In the genomic region with DNA sequence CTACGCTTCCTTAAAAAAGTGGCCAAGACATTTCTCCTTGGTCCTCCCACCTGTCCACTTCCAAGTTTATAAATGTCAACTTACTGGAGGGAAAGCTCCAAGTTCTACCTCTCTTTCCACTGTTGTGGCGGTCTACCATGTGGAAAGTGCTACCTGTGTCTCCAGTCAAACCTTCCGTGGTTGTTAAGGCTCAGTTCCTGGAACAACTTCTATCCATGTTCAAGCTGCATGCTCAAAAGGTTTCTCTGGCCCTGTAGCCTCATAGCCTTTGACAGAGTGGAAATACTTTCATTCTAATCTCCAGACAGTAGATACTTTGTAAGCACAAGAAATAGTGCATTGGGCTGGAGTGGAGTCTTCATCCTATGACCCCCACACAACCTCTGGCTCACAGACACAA, we compare ENCODE assay signal across 32 mouse cellular contexts.
"Had no signal": no experiment of that assay in that cellular context is flagged by ENCODE, and none has a peak within 500 bp of the region (broad histone marks: within the 10 kb centered on the region; RNA-seq: fewer than 3 reads in every experiment).

No protein-coding gene starts in this region.

- DNase-seq: left cerebral cortex, postnatal 4 days; liver; liver, embryonic 13.5 days; liver, postnatal 0 days; lung, adult 18-20 months; lung, adult 2 months; lung, embryonic 14.5 days; lung, postnatal 10 days; lung, postnatal 14 days; lung, postnatal 36 days; lung, postnatal 4 days; midbrain, embryonic 14.5 days had no signal

- H3K4me2 ChIP-seq: limb, embryonic 12.5 days; limb, embryonic 13.5 days; limb, embryonic 15.5 days; liver, embryonic 11.5 days; liver, embryonic 12.5 days; liver, embryonic 13.5 days; liver, embryonic 15.5 days; lung, embryonic 14.5 days; lung, embryonic 15.5 days; midbrain, embryonic 11.5 days; midbrain, embryonic 12.5 days; midbrain, embryonic 13.5 days; midbrain, embryonic 15.5 days; neural tube, embryonic 12.5 days had no signal

- H3K27ac ChIP-seq: limb, embryonic 10.5 days; limb, embryonic 12.5 days; limb, embryonic 13.5 days; limb, embryonic 15.5 days; liver, embryonic 12.5 days; liver, embryonic 13.5 days; liver, embryonic 14.5 days; liver, embryonic 15.5 days; lung, embryonic 15.5 days; macrophage; midbrain, embryonic 10.5 days; midbrain, embryonic 12.5 days; midbrain, embryonic 13.5 days; midbrain, embryonic 15.5 days; neural tube, embryonic 12.5 days had no signal

- H3K4me1 ChIP-seq: limb, embryonic 10.5 days; limb, embryonic 12.5 days; limb, embryonic 13.5 days; limb, embryonic 15.5 days; liver, embryonic 12.5 days; liver, embryonic 13.5 days; liver, embryonic 15.5 days; lung, embryonic 15.5 days; midbrain, embryonic 10.5 days; midbrain, embryonic 12.5 days; midbrain, embryonic 13.5 days; midbrain, embryonic 15.5 days; neural tube, embryonic 12.5 days had no signal

- H3K36me3 ChIP-seq: limb, embryonic 10.5 days; limb, embryonic 12.5 days; limb, embryonic 13.5 days; limb, embryonic 15.5 days; liver, embryonic 12.5 days; liver, embryonic 13.5 days; liver, embryonic 15.5 days; lung, embryonic 15.5 days; midbrain, embryonic 10.5 days; midbrain, embryonic 12.5 days; midbrain, embryonic 13.5 days; midbrain, embryonic 15.5 days; neural tube, embryonic 12.5 days had no signal

- H3K9me3 ChIP-seq: limb, embryonic 10.5 days; limb, embryonic 12.5 days; limb, embryonic 13.5 days; limb, embryonic 15.5 days; liver, embryonic 12.5 days; liver, embryonic 13.5 days; liver, embryonic 15.5 days; lung, embryonic 15.5 days; megakaryocyte, embryonic 14.5 days; midbrain, embryonic 10.5 days; midbrain, embryonic 12.5 days; midbrain, embryonic 13.5 days; midbrain, embryonic 15.5 days; neural tube, embryonic 12.5 days had no signal

- ATAC-seq: liver, embryonic 12.5 days; liver, postnatal 0 days; lung, postnatal 0 days; midbrain, embryonic 13.5 days; midbrain, embryonic 15.5 days; midbrain, embryonic 16.5 days had no signal

- H3K4me3 ChIP-seq: limb, embryonic 10.5 days; limb, embryonic 12.5 days; limb, embryonic 13.5 days; limb, embryonic 15.5 days; liver, embryonic 12.5 days; liver, embryonic 13.5 days; liver, embryonic 15.5 days; lung, embryonic 15.5 days; megakaryocyte, embryonic 14.5 days; midbrain, embryonic 10.5 days; midbrain, embryonic 12.5 days; midbrain, embryonic 13.5 days; midbrain, embryonic 15.5 days; myocyte; neural tube, embryonic 12.5 days had no signal

- H3K9ac ChIP-seq: limb, embryonic 12.5 days; limb, embryonic 13.5 days; limb, embryonic 15.5 days; liver, embryonic 12.5 days; liver, embryonic 13.5 days; liver, embryonic 14.5 days; liver, embryonic 15.5 days; liver, postnatal 0 days; lung, embryonic 14.5 days; lung, embryonic 15.5 days; midbrain, embryonic 12.5 days; midbrain, embryonic 13.5 days; midbrain, embryonic 15.5 days; neural tube, embryonic 12.5 days had no signal

- H3K27me3 ChIP-seq: limb, embryonic 13.5 days; limb, embryonic 15.5 days; liver, embryonic 12.5 days; liver, embryonic 13.5 days; liver, embryonic 15.5 days; lung, embryonic 15.5 days; midbrain, embryonic 13.5 days; midbrain, embryonic 15.5 days; neural tube, embryonic 12.5 days had no signal
